Mouse (Mus musculus) C2C12 (cell line): ENCODE measurements at regions not wholly inside any gene's neighbourhood (a gene's known extent, or its start where the extent isn't known, plus 50 kb on each side); places are given as distances from the start of the nearest gene placed in this dataset.

ENCODE experiments used
- H3K27me3 ChIP-seq: one replicate; pipeline ENCODE4 v1.6.1; 2011; ENCODE audit not compliant: control insufficient read depth, insufficient read depth, insufficient read length
- H3K36me3 ChIP-seq: one replicate; pipeline ENCODE4 v1.6.1; 2011; ENCODE audit not compliant: control insufficient read depth, insufficient read depth
- H3K4me3 ChIP-seq: one replicate; pipeline ENCODE4 v1.5.1; 2011; ENCODE audit warnings: mild to moderate bottlenecking, control low read depth; ENCODE audit not compliant: poor library complexity, insufficient read depth, severe bottlenecking
- H3K79me2 ChIP-seq: one replicate; pipeline ENCODE4 v1.6.1; 2011; ENCODE audit not compliant: control insufficient read depth, insufficient read depth
- H3K79me3 ChIP-seq: one replicate; pipeline ENCODE4 v1.6.1; 2011; ENCODE audit warnings: low read depth, control low read depth
- H3ac ChIP-seq: one replicate; pipeline ENCODE3; 2011; ENCODE audit warnings: low read depth; ENCODE audit not compliant: control insufficient read depth, insufficient read length
- CEBPB ChIP-seq: IDR thresholded peaks from one replicate; pipeline ENCODE4 v1.6.1; 2011; ENCODE audit warnings: low read depth, mild to moderate bottlenecking, control low read depth, moderate library complexity
- CTCF ChIP-seq: IDR thresholded peaks from one replicate; pipeline ENCODE4 v1.5.1; 2011; ENCODE audit not compliant: control insufficient read depth, insufficient read depth, insufficient read length
- FOSL1 ChIP-seq: IDR thresholded peaks from one replicate; pipeline ENCODE4 v1.8.0; 2011; ENCODE audit warnings: mild to moderate bottlenecking, low read length; ENCODE audit not compliant: poor library complexity, insufficient read depth, severe bottlenecking
- MAX ChIP-seq: IDR thresholded peaks from one replicate; pipeline ENCODE4 v1.6.1; 2011; ENCODE audit warnings: mild to moderate bottlenecking, control low read depth
- MYOD1 ChIP-seq: IDR thresholded peaks from one replicate; pipeline ENCODE4 v1.6.1; 2011; ENCODE audit warnings: low read depth; ENCODE audit not compliant: control insufficient read depth, insufficient read length
- MYOG ChIP-seq: IDR thresholded peaks from one replicate; pipeline ENCODE4 v1.6.1; 2011; ENCODE audit not compliant: control insufficient read depth, insufficient read length; ENCODE audit errors: extremely low read depth
- USF1 ChIP-seq: IDR thresholded peaks from one replicate; pipeline ENCODE4 v1.6.1; 2011; ENCODE audit warnings: low read depth, mild to moderate bottlenecking, control low read depth, moderate library complexity

DNA sequence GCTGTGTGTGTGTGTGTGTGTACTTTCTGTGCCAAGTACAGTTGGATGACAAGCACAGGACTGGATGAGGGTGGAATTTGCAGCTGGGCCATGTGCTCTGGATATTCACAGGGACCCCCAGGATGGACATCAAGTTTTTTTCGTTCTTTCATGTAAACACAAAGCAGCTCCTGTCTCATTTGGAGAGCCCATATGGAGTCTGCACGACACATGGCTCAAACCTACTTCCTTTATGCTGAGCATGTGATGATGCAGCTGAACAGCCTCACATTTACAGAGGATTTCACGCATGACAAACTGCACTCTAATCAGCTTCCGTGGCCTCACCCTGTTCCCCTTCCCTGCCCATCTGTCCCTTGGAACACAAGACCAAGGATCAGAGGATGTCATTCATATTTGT, 224.4 kb upstream of the Trib2 start:
- no peak overlapping the region for H3K4me3 ChIP-seq

DNA sequence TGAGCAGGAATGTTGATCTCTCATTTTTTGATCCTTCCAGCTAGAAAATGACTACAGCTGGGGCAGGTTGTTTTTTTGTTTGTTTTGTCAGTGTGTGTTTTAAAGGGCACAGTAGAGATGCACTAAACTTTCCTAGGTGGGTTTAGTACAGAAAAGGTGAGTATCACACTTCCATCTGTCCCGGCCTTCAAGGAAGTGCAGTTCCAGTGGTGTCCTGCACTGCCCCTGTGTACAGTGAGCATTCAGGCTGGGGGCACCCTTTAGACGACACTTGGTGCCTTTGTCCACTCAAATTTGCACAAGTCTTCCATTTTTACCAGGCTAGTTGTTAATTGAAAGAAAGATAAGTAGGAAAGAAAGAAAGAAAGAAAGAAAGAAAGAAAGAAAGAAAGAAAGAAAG, 218.8 kb upstream of the Trib2 start:
- TF ChIP-seq CEBPB (no peak), MYOD1 (no peak), USF1 (no peak), MAX (no peak), MYOG (no peak), CTCF (no peak), FOSL1 (no peak)
- Histone ChIP-seq H3ac (no peak overlapping the region), H3K4me3 (no peak overlapping the region), H3K36me3 (no peaks in the 10 kb centered on the region), H3K27me3 (no peaks in the 10 kb centered on the region), H3K79me3 (no peaks in the 10 kb centered on the region), H3K79me2 (no peaks in the 10 kb centered on the region)

More for the DNA sequence above, 224.4 kb upstream of the Trib2 start:
- Histone ChIP-seq H3K79me2 (no peaks in the 10 kb centered on the region), H3K36me3 (no peaks in the 10 kb centered on the region), H3K79me3 (no peaks in the 10 kb centered on the region), H3ac (no peak overlapping the region), H3K27me3 (no peaks in the 10 kb centered on the region)
- no peak for TF ChIP-seq FOSL1
- no peak for TF ChIP-seq CEBPB
- TF ChIP-seq MYOD1, result no peak
- TF ChIP-seq MYOG, result no peak
- TF ChIP-seq MAX, result no peak
- no peak for TF ChIP-seq CTCF
- TF ChIP-seq USF1, result no peak

GRCm38 (mm10) chr12:16034691-16035515, 218.2 kb upstream of the Trib2 start:
- H3K36me3 ChIP-seq, result no peaks in the 10 kb centered on the region
- H3K4me3 ChIP-seq, result no peak overlapping the region
- no peaks in the 10 kb centered on the region for H3K79me2 ChIP-seq
- no peak for TF ChIP-seq MAX
- TF ChIP-seq CEBPB, result no peak
- TF ChIP-seq USF1, result no peak
- no peak for TF ChIP-seq MYOG
- TF ChIP-seq CTCF, result no peak
- TF ChIP-seq MYOD1, result no peak
- TF ChIP-seq FOSL1, result no peak
- no peaks in the 10 kb centered on the region for H3K27me3 ChIP-seq
- H3ac ChIP-seq, result no peak overlapping the region
- H3K79me3 ChIP-seq, result no peaks in the 10 kb centered on the region

- Histone ChIP-seq H3K79me2 (no peaks in the 10 kb centered on the region), H3ac (no peak overlapping the region), H3K4me3 (no peak overlapping the region), H3K36me3 (no peaks in the 10 kb centered on the region), H3K27me3 (no peaks in the 10 kb centered on the region), H3K79me3 (no peaks in the 10 kb centered on the region)
- TF ChIP-seq CTCF (no peak), MYOD1 (no peak), CEBPB (no peak), FOSL1 (no peak), MYOG (no peak), MAX (no peak), USF1 (no peak)
Observed at GRCm38 (mm10) chr12:16026654-16027053, 209.9 kb upstream of the Trib2 start.

- H3K79me2 ChIP-seq, result no peaks in the 10 kb centered on the region
Observed at GRCm38 (mm10) chr12:16023273-16023672, 206.6 kb upstream of the Trib2 start.

More at GRCm38 (mm10) chr12:16023273-16023672, 206.6 kb upstream of the Trib2 start:
- Histone ChIP-seq H3K36me3 (no peaks in the 10 kb centered on the region), H3ac (no peak overlapping the region), H3K4me3 (no peak overlapping the region), H3K79me3 (no peaks in the 10 kb centered on the region), H3K27me3 (no peaks in the 10 kb centered on the region)
- TF ChIP-seq MYOD1 (no peak), MYOG (no peak), CTCF (no peak), FOSL1 (no peak), MAX (no peak), USF1 (no peak), CEBPB (no peak)
